Mouse (Mus musculus) kidney, adult 11 months (tissue): Measurements from ENCODE around the gene Vwc2.

ENCODE experiments used
- DNase-seq: peaks from one replicate; pipeline ENCODE4 v3.0.0; 2022

Vwc2 gene

GRCm38 (mm10) chr11:11113576-11114233 is at the start of gene Vwc2:
Vwc2 (plus strand) TSS chr11:11114223.
- DNase-seq: no peak

GRCm38 (mm10) chr11:11088162-11088756 is 25.8 kb upstream of the Vwc2 start:
- no peak for DNase-seq

GRCm38 (mm10) chr11:11097606-11098005 is 16.4 kb upstream of the Vwc2 start:
- no peak for DNase-seq

- no peak for DNase-seq
Measured at GRCm38 (mm10) chr11:11098282-11098681, 15.7 kb upstream of the Vwc2 start.

GRCm38 (mm10) chr11:11099011-11099410 is 15.0 kb upstream of the Vwc2 start:
- DNase-seq: no peak

GRCm38 (mm10) chr11:11102182-11102581 is 11.8 kb upstream of the Vwc2 start:
- DNase-seq: no peak

- no peak for DNase-seq
Measured at GRCm38 (mm10) chr11:11102620-11103019, 11.4 kb upstream of the Vwc2 start.

GRCm38 (mm10) chr11:11108922-11109321 is 5.1 kb upstream of the Vwc2 start:
- DNase-seq: no peak

- DNase-seq: peak; percentile 1
Measured at GRCm38 (mm10) chr11:11114234-11115030, 409 bp downstream of the Vwc2 start.

- no peak for DNase-seq
Measured at GRCm38 (mm10) chr11:11115031-11115647, 1.1 kb downstream of the Vwc2 start.

GRCm38 (mm10) chr11:11115648-11116590 is 1.9 kb downstream of the Vwc2 start:
- DNase-seq: no peak

GRCm38 (mm10) chr11:11116736-11117135 is 2.7 kb downstream of the Vwc2 start:
- no peak for DNase-seq

- no peak for DNase-seq
Measured at GRCm38 (mm10) chr11:11122866-11123265, 8.8 kb downstream of the Vwc2 start.

GRCm38 (mm10) chr11:11131414-11132077 is 17.5 kb downstream of the Vwc2 start:
- peak; percentile 2 for DNase-seq

- no peak for DNase-seq
Measured at GRCm38 (mm10) chr11:11140622-11141021, 26.6 kb downstream of the Vwc2 start.

GRCm38 (mm10) chr11:11152681-11153080 is 38.7 kb downstream of the Vwc2 start:
- no peak for DNase-seq

- no peak for DNase-seq
Measured at GRCm38 (mm10) chr11:11171396-11171795, 57.4 kb downstream of the Vwc2 start.

- no peak for DNase-seq
Measured at GRCm38 (mm10) chr11:11175259-11175658, 61.2 kb downstream of the Vwc2 start.

GRCm38 (mm10) chr11:11182705-11183104 is 68.7 kb downstream of the Vwc2 start:
- no peak for DNase-seq

GRCm38 (mm10) chr11:11223162-11223561 is 109.1 kb downstream of the Vwc2 start:
- DNase-seq: no peak

- DNase-seq: no peak
Measured at GRCm38 (mm10) chr11:11239346-11239745, 125.3 kb downstream of the Vwc2 start.
